Mouse (Mus musculus): ENCODE results near the gene Ncapg2.
A peak's percentile ranks its signal among the peaks of the same experiment; 100 is the strongest.

Gene Ncapg2

GRCm38 (mm10) chr12:116449536-116449935, 44.3 kb downstream of the Ncapg2 start:
- DNase-seq: no peak

- DNase-seq: no peak
Measured at GRCm38 (mm10) chr12:116460379-116461065, 55.3 kb downstream of the Ncapg2 start.

DNA sequence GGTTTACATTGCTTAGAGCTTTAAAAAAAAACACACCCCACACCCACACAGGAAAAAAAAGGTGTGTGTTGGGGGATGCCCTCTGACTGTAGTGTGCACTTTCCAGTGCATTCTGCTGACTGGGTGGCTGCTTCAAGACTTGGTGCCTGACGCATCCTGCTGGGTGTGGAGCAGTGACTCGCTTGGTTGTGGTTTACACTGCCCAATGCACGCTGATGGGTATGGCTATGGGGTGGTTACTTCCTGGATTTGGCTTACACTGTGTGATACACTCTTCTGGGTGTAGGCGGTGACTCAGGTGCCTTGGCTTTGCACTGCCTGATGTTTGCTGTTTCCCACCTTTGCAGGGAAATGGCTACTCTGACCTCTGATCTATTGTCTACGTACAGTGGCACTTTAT, 61.8 kb downstream of the Ncapg2 start:
- DNase-seq: no peak

GRCm38 (mm10) chr12:116468348-116468747, 63.1 kb downstream of the Ncapg2 start:
- DNase-seq: no peak

DNA sequence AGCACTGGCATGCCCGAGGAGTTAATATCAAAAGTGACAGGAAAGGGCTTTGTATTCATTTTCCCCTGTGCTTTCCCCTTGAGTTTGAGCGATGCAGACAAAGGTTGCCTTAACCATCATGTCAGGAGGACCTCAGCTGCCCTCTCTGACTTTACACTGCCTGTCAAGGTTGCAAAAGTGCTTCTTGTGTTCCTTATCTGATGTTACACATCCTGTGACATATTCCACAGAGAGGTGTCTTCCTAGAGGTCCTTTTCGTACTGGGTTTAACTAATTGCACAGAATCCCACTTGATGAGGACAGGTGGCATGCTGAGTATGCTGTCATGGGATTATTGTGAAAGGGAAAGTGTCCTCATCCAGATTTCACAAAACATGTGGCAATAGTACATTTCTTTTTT, 63.9 kb downstream of the Ncapg2 start:
- DNase-seq: no peak

- no peak for DNase-seq
Measured at GRCm38 (mm10) chr12:116473264-116473663, 68.1 kb downstream of the Ncapg2 start.

DNA sequence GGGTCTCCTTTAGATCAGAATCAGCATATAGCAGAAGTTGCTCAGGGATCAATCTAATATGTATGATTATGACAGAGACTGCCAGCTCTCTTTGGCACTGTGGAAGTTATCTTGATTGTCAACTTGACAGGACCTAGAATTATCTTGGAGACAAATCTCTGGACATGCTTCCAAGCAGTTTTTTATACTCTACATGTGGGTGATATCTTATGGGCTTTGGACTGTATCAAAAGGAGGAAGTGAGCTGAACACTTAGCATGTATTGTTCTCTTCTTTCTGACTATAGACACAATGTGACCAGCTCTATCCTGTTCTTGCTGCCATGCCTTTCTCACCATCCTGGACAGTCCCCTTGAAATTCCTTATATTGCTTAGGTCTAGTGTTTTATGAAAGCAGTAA, 68.6 kb downstream of the Ncapg2 start:
- DNase-seq: no peak

GRCm38 (mm10) chr12:116474676-116475075, 69.5 kb downstream of the Ncapg2 start:
- no peak for DNase-seq

DNA sequence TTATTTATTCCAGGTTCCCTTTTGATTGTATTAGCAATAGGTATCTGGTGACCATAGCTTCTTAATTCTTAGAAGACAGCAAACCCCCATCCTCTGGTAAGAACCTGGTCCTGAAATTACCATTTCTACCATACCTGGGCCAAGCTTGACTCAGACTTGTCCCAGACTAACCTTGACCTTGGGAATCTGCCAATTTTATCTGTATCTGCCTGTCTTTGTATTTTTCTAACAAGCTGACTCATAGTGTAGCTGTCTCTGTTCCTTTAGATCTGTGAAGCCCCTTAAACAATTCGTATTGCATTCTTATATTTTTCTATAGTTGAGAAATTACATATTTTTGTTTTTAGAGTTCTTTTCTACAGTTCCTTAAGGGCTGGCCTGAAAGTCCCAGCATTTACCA, 73.6 kb downstream of the Ncapg2 start:
- DNase-seq: no peak

DNA sequence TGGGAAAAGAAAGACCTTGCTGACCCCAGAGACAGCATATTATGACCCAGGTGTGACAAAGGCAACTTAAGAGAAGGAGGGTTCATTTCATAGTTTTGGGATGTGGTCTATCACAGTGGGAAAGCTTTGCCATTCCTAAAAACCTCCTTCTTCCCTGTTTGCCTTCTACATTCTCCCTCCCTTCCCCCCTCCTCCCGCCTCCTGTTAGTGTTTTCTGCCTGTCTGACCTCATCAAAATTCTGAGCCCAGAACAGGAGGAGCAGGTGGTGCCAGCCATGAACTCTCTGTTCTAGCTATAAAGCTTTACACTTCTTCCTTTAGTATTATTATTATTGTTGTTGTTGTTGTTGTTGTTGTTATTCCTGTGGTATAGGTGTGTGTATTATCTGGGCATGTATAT, 76.7 kb downstream of the Ncapg2 start:
- DNase-seq: no peak

- no peak for DNase-seq
Measured at GRCm38 (mm10) chr12:116483581-116483980, 78.4 kb downstream of the Ncapg2 start.

DNA sequence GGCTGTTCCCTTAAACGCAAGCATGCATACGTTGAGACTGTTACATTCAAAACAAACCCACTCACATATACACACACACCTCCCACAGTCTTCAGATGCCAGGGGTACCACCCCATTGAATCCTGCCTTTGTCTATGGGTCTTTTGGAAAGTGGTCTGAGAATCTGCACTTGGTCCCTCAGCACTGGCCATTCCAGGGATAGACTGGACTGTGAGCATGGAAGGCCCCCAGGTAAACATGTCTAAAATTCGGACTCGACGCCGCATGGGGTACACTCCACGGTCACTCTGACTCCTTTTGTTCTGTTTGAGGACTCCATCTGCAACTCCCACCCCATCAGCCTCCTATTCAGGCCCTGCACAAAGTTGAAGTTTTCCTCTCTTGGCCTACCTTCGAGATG, 79.8 kb downstream of the Ncapg2 start:
- no peak for DNase-seq

GRCm38 (mm10) chr12:116485591-116486403, 80.6 kb downstream of the Ncapg2 start, which contains the start of gene Ptprn2:
Gene Ptprn2 (plus strand): TSS chr12:116485720.
- DNase-seq: peak; percentile 80

DNA sequence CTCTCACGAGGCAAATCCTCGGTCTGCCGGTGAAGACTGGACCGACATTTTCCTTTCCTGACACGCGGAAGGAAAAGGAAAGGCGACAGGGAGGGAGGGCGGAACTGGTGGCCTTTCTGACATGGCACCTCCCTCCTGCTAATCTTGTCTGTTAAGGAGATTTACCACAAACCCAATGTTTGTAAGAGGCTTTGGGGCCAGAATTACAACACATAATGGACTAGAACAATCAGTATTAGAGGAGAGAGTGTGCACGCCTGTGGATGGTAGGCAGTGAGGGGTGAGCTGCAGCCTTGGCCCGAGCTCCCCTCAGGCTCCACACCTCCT, 81.2 kb downstream of the Ncapg2 start:
- no peak for DNase-seq

DNA sequence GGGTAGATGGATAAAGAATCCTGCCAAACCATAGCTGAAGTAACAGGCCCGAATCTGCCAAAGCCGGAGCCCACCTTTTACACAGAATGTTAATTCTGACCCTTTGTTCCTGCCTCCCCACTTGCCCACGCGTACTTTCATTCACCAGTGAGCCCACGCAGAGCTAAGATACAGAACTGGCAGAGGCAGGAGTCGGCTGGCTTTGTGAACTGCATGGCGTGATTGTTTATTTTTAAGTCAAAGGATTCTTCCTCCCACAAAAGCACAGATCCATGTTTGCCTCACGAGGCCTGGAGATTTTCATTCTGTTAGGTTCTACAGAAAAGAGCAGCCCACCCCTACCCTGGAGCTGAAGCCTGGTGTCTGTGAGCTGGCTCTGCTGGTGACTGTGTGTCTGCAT, 83.6 kb downstream of the Ncapg2 start:
- DNase-seq: peak; percentile 79

DNA sequence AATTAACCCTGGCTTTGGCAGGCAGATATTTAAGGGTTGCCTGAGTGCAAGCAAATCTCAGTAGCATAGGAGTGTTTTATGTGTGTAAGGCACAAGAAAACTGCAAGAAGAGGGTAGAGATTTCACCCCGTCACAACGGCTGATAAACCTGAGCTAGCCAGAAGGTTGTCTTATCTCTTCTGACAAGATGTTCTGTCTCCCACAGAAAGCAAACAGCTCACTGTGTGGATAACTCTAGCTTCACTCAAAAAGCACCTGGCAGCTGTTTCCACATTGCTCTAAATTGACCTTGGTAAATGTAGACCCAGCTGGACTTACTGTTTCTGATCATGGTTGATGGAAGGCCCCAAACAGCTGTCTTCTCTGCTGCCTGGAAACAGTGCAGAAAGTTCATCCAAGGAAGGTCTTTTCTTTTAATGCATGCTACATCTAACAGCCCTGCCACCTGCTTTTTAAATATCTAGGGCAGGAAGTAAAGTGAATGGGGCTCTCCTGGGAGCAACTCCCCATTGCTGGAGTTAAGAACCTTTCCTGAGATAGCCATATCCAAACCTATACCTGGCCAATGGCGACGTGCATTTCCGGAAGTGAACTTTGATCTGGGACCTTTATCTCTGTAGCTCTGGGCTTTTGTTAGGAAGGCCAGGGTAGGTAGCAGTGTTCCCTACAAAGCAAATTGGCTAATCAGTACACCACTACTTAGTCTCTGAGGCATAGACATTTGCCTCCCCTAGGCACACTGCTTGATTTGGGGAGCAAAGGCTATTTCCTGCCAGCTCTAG, 85.6 kb downstream of the Ncapg2 start:
- DNase-seq: no peak

- no peak for DNase-seq
Measured at GRCm38 (mm10) chr12:116498666-116499065, 93.5 kb downstream of the Ncapg2 start.

DNA sequence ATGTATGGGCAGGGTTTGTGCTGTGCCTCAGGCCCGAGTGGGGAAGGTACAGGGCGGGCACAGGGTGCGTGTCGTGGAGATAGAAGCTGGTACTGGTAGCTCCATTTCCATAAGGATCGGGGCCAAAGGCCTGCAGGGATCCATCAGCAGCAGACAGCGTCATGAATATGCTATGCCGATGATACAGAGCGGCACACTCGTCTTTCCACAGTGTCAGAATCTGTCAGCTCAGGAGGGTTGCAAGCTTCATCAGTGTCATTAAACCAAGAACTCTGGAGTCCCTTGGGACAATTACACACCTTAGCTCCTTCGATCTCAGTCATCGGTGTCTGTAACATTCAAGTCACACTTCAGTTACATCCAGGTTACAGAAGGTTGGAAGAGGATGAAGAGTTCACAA, 95.5 kb downstream of the Ncapg2 start:
- no peak for DNase-seq

DNA sequence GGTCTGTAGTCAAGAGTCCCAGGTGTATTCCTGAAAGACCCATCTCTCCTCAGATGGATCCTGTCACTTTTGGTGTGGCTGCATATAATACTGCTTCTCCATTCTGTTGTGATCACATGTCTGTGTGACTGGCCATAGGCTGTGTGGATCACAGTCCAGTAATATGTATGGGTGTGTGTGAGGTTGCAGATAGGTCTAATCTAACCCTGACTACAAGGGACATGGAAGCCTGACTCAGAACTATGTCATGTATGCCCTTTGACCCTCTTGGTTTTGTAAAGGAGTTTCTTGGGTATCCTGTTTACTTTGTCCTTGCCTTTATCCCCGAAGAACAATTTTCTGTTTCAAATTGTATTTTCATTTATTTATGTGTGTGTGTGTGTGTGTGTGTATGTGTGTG, 107.3 kb downstream of the Ncapg2 start:
- no peak for DNase-seq

Measured in right cerebral cortex, adult 18-20 months (tissue).